Mouse (Mus musculus) midbrain, embryonic 14.5 days (tissue): ENCODE results near the gene Abhd12b. TPM values are rescaled to one million over a fixed set of nuclear protein-coding genes. Genes with fewer than 3 reads are reported as not detected.

Experiments used
- ATAC-seq: fragments of 200-750 bp; cut with Nextera tagmentation; 2 replicates; pipeline ENCODE4 v1.8.0; 2017; ENCODE audit warnings: moderate number of reproducible peaks, moderate library complexity; ENCODE audit not compliant: low FRiP score, low TSS enrichment
- DNase-seq: peaks from one replicate; pipeline ENCODE4 v3.0.0-alpha.2; 2015
- H3K27ac ChIP-seq: fragments of 300-500 bp; sonication (generic); replicated peaks from 2 replicates; pipeline ENCODE4 v1.5.1; 2014; ENCODE audit warnings: mild to moderate bottlenecking, low read depth, low read length, moderate library complexity
- H3K27me3 ChIP-seq: fragments of 300-500 bp; sonication (generic); 2 replicates; pipeline ENCODE4 v1.6.1; 2014; ENCODE audit warnings: low read length, control low read depth, mixed read lengths; ENCODE audit not compliant: control insufficient read depth, insufficient read depth
- H3K36me3 ChIP-seq: fragments of 300-500 bp; sonication (generic); 2 replicates; pipeline ENCODE4 v1.6.1; 2014; ENCODE audit warnings: low read length, control low read depth; ENCODE audit not compliant: control insufficient read depth, insufficient read depth
- H3K4me1 ChIP-seq: fragments of 300-500 bp; sonication (generic); 2 replicates; pipeline ENCODE4 v1.6.1; 2014; ENCODE audit warnings: mild to moderate bottlenecking, antibody characterized with exemption, low read length, control low read depth; ENCODE audit not compliant: control insufficient read depth, insufficient read depth
- H3K4me2 ChIP-seq: fragments of 300-500 bp; sonication (generic); 2 replicates; pipeline ENCODE4 v1.6.1; 2014; ENCODE audit warnings: mild to moderate bottlenecking, low read length, moderate library complexity
- H3K4me3 ChIP-seq: fragments of 300-500 bp; sonication (generic); replicated peaks from 2 replicates; pipeline ENCODE4 v1.5.1; 2014; ENCODE audit warnings: low read depth, low read length
- H3K9ac ChIP-seq: fragments of 300-500 bp; sonication (generic); replicated peaks from 2 replicates; pipeline ENCODE4 v1.6.1; 2014; ENCODE audit warnings: mild to moderate bottlenecking, low read length, moderate library complexity
- H3K9me3 ChIP-seq: fragments of 300-500 bp; sonication (generic); 2 replicates; pipeline ENCODE4 v1.6.1; 2016; ENCODE audit warnings: low read length, control low read depth, mixed read lengths; ENCODE audit not compliant: control insufficient read depth
- WGBS: fragments of 180-500 bp; shearing (Covaris S2); extraction: QIAGEN DNeasy Blood & Tissue Kit; methylation state at CpG from one replicate; pipeline ENCODE4 v1.1.7; 2014; 5-methylcytosine and 5-hydroxymethylcytosine counted together
- polyA plus RNA-seq: library from polyadenylated mRNA; unstranded; fragments of >200 nt; fragmentation: Nextera tagmentation; extraction: Ambion mirVana; gene quantifications from 2 replicates; pipeline ENCODE4 v1.2.1, GENCODE M21; 2014

The Abhd12b gene
- polyA plus RNA-seq, 1 experiment from 2014 or later = 0.39 TPM

DNA sequence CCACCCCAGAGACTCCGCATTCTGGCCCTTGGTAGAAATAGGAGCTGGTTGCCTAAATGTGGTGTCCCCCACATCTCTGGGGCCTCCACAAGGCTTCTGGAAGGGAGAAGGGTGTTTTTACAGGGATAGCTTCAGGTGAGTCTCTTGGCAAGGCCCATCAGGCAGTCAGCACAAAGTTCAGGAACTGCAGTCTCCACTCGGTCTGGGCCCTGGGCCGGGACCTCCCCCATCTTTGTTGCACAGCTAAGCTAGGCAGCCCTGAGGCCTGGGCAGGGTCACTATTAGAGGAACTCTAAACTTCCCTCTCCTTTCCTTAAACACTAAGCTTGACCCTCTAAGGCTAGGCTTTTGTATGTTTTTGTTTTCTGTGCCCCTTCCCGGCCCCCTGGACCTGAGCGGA is 72.7 kb downstream of the Abhd12b start:
- H3K4me1 ChIP-seq = peaks cover 11% of the 10 kb centered on the region
- no peak overlapping the region for H3K27ac ChIP-seq
- H3K36me3 ChIP-seq = no peaks in the 10 kb centered on the region
- H3K27me3 ChIP-seq = peaks cover 5% of the 10 kb centered on the region; the same call in 1 of the 2 replicates
- DNase-seq (no peak), ATAC-seq (no peak)
- H3K4me3 ChIP-seq = peak overlapping the region; percentile 39
- no peaks in the 10 kb centered on the region for H3K9me3 ChIP-seq
- H3K4me2 ChIP-seq = peak overlapping the region; percentile 90
- H3K9ac ChIP-seq = peak overlapping the region; percentile 56; the same call in 1 of the 2 replicates
- WGBS = 30% methylated on average over 5 of the region's 5 CpGs

DNA sequence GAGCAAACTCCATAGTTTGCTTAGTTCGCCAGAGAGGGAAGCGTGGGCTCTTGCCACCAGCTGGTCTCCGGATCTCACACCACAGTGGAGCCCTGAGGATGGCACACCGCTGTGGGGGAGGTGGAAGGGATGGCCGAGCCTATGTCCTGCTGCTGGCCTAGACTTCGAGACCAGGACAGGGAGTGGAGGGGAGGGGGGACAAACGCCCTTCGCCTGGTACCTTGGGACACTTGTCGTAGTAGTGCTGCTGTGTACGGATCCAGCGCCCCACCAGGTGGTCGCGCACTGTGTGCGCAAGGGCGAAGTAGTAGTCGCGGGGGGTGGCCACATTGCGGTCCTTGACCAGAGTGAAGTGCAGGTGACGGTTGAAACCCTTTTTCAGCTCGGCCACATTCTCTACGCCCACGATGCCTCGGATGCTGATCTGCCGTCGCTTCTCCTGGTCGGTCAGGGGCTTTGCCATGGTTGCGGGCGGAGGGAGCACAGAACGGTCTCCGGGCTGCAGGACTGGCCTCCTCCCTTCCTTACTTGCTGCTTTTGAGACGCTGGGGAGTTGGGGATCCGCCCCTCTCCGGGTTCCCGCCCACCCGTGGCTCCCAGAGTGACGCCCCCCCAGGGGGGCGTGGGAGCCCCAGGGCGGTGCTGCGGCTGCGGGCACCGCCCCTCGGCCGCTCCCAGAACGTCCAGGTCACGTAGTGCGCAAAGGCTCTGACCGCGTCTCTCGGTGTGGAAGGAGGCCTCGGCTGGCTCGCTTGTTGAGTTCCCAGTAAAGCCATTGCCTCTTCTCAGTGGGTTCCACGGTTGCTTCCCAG is 73.4 kb downstream of the Abhd12b start:
- H3K4me1 ChIP-seq = peaks cover 11% of the 10 kb centered on the region
- H3K4me2 ChIP-seq = peak overlapping the region; percentile 90
- H3K9ac ChIP-seq = peak overlapping the region; percentile 56
- peak; percentile 66 for ATAC-seq
- H3K4me3 ChIP-seq = peak overlapping the region; percentile 39
- 1% methylated on average over 52 of the region's 52 CpGs for WGBS
- peaks cover 5% of the 10 kb centered on the region; the same call in 1 of the 2 replicates for H3K27me3 ChIP-seq
- H3K9me3 ChIP-seq = no peaks in the 10 kb centered on the region
- no peak overlapping the region for H3K27ac ChIP-seq
- H3K36me3 ChIP-seq = no peaks in the 10 kb centered on the region
- peak; percentile 64 for DNase-seq

DNA sequence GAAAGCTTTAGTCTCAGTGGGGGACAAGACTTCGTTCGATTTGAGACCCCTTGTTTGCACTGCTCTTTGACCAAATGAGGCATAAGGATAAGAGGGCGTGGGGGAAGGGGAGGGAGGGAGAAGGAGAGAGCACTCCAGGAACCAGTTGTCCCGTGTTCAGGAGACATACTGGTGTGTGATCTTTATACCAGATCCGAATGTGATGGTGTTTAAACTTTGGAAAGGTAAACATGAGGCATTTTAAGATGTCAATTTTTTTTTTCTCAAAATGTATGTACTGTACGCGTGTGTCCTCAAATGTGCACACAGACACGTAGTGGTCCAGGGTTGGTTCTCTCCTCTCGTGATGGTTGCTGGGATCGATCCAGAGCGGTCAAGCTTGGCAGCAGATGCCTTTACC is 74.2 kb downstream of the Abhd12b start:
- ATAC-seq (no peak), DNase-seq (no peak)
- Histone ChIP-seq H3K9me3 (no peaks in the 10 kb centered on the region), H3K27ac (no peak overlapping the region), H3K27me3 (peaks cover 5% of the 10 kb centered on the region; the same call in 1 of the 2 replicates), H3K4me3 (no peak overlapping the region), H3K4me1 (peaks cover 11% of the 10 kb centered on the region), H3K9ac (no peak overlapping the region), H3K4me2 (peak overlapping the region; percentile 90), H3K36me3 (no peaks in the 10 kb centered on the region)
- WGBS = 69% methylated on average over 11 of the region's 11 CpGs

DNA sequence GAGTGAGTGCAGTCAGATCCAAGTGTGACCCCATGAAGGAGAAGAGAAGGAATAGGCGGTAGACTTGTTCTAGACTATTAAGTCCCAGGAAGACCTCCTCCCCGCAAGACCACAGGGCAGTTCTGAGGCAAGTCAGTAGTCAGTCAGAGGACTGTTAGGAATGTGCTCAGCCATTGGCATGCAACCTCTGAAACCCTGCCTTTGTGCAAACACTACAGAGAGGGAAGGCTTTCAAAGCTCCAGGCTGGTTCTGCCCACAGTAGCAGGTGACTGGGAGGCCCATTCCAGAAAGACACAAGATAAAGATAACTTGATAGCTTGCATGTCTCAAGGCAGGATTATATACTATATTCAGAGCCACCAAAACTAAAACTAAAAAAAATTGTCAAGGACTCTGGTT is 77.4 kb downstream of the Abhd12b start, which contains the start of gene Pygl:
Pygl (minus strand) TSS at position 195 of the 400 bp plus-strand sequence.
- Histone ChIP-seq H3K27ac (no peak within 1 kb of the TSS), H3K9ac (0 out of 2 replicates have a peak within 1 kb of the TSS, but pooled peaks have one; percentile 9), H3K4me1 (peaks cover 11% of the 10 kb centered on the region), H3K9me3 (no peaks in the 10 kb centered on the region), H3K36me3 (no peaks in the 10 kb centered on the region), H3K27me3 (peaks cover 5% of the 10 kb centered on the region; the same call in 1 of the 2 replicates), H3K4me2 (no peak within 1 kb of the TSS), H3K4me3 (no peak within 1 kb of the TSS)
- ATAC-seq = no peak
- WGBS = 85% methylated on average over 2 of the region's 2 CpGs
- DNase-seq = no peak

DNA sequence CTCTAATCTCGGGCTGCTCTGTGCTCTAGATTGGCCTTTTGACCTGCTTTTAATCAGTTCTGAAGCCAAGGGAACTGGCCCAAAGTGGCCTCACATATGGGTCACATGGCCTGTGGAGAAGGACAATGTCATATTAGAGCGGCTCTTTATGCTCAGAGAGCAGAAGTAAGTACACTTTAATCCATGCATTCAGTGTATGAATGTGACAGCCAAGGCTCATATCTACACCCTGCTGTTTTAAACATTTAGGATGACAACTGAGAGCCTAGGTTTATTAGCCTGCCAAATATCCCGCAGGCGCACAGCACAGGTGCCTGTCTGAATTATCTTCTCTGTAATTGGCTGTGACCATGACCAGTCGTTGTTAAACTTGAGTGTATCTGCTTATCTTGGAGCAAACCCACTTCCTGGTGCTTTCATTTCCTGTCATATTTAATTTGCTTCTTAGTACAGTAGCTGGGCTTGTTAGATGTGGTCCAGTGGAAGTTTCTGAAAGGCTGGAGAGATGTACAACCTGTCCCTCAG is 78.1 kb downstream of the Abhd12b start:
- Histone ChIP-seq H3K27me3 (no peaks in the 10 kb centered on the region), H3K4me3 (no peak overlapping the region), H3K9me3 (no peaks in the 10 kb centered on the region), H3K4me2 (no peak overlapping the region), H3K27ac (no peak overlapping the region), H3K36me3 (no peaks in the 10 kb centered on the region), H3K9ac (0 out of 2 replicates have a peak overlapping the region, but pooled peaks have one; percentile 9), H3K4me1 (peaks cover 7% of the 10 kb centered on the region)
- DNase-seq (no peak), ATAC-seq (no peak)
- WGBS = 30% methylated on average over 5 of the region's 5 CpGs

Other genes starting within 250 kb of the Abhd12b start
- 3.3 and 3.6 TPM in 2 replicates for gene Sav1, start 167.1 kb upstream of the Abhd12b start, polyA plus RNA-seq
- gene Nin, start 40.4 kb upstream of the Abhd12b start, polyA plus RNA-seq = 15.3 and 17.1 TPM in 2 replicates
- 5.2 and 6.1 TPM in 2 replicates for gene Pygl, start 77.3 kb downstream of the Abhd12b start, polyA plus RNA-seq
- gene Trim9, start 193.5 kb downstream of the Abhd12b start, polyA plus RNA-seq = 65.2 and 77.0 TPM in 2 replicates